Mouse (Mus musculus) stomach, embryonic 16.5 days (tissue): Measurements from ENCODE around the gene Nobox. TPM values are rescaled to one million over a fixed set of nuclear protein-coding genes. Genes with fewer than 3 reads are reported as not detected.

ENCODE experiments used
- ATAC-seq: fragments of 200-750 bp; cut with Nextera tagmentation; 2 replicates; pipeline ENCODE4 v1.8.0; 2017; ENCODE audit warnings: moderate number of reproducible peaks, moderate TSS enrichment; ENCODE audit not compliant: insufficient read depth, low FRiP score
- H3K27ac ChIP-seq: fragments of 300-500 bp; sonication (generic); 2 replicates; pipeline ENCODE4 v1.5.1; 2014; ENCODE audit warnings: low read length
- H3K27me3 ChIP-seq: fragments of 300-500 bp; sonication (generic); 2 replicates; pipeline ENCODE4 v1.6.1; 2014; ENCODE audit warnings: low read length, control low read depth, mixed read lengths; ENCODE audit not compliant: control insufficient read depth, insufficient read depth
- H3K36me3 ChIP-seq: fragments of 300-500 bp; sonication (generic); 2 replicates; pipeline ENCODE4 v1.6.1; 2014; ENCODE audit warnings: low read length; ENCODE audit not compliant: control insufficient read depth, insufficient read depth
- H3K4me1 ChIP-seq: fragments of 300-500 bp; sonication (generic); 2 replicates; pipeline ENCODE4 v1.6.1; 2014; ENCODE audit warnings: low read length, control low read depth, mixed read lengths; ENCODE audit not compliant: control insufficient read depth, insufficient read depth
- H3K4me2 ChIP-seq: fragments of 300-500 bp; sonication (generic); 2 replicates; pipeline ENCODE4 v1.6.1; 2014; ENCODE audit warnings: low read depth, low read length, mixed read lengths
- H3K4me3 ChIP-seq: fragments of 300-500 bp; sonication (generic); replicated peaks from 2 replicates; pipeline ENCODE4 v1.5.1; 2014; ENCODE audit warnings: mild to moderate bottlenecking, low read length
- H3K9ac ChIP-seq: fragments of 300-500 bp; sonication (generic); 2 replicates; pipeline ENCODE4 v1.6.1; 2014; ENCODE audit warnings: low read length
- H3K9me3 ChIP-seq: fragments of 300-500 bp; sonication (generic); replicated peaks from 2 replicates; pipeline ENCODE4 v1.6.1; 2016; ENCODE audit warnings: low read length, control low read depth; ENCODE audit not compliant: control insufficient read depth
- WGBS: fragments of 180-500 bp; shearing (Covaris S2); extraction: QIAGEN DNeasy Blood & Tissue Kit; methylation state at CpG from one replicate; pipeline ENCODE4 v1.1.7; 2014; 5-methylcytosine and 5-hydroxymethylcytosine counted together
- polyA plus RNA-seq: library from polyadenylated mRNA; unstranded; fragments of >200 nt; fragmentation: Nextera tagmentation; extraction: Ambion mirVana; gene quantifications from 2 replicates; pipeline ENCODE4 v1.2.1, GENCODE M21; 2015

The Nobox gene
- polyA plus RNA-seq, 1 experiment from 2014 or later: not detected

- Histone ChIP-seq H3K4me2 (no peak overlapping the region), H3K4me1 (peaks cover 5% of the 10 kb centered on the region; the same call in 1 of the 2 replicates), H3K36me3 (no peaks in the 10 kb centered on the region), H3K9ac (no peak overlapping the region), H3K27me3 (no peaks in the 10 kb centered on the region), H3K9me3 (no peaks in the 10 kb centered on the region), H3K4me3 (no peak overlapping the region), H3K27ac (no peak overlapping the region)
- no peak for ATAC-seq
- 47% methylated on average over 3 of the region's 3 CpGs for WGBS
Observed at GRCm38 (mm10) chr6:43335619-43336234, 26.4 kb upstream of the Nobox start.

- 61% methylated on average over 4 of the region's 4 CpGs for WGBS
- no peak for ATAC-seq
Observed at GRCm38 (mm10) chr6:43333479-43333878, 24.1 kb upstream of the Nobox start.

GRCm38 (mm10) chr6:43312961-43313656 is 3.8 kb upstream of the Nobox start:
- Histone ChIP-seq H3K9me3 (no peaks in the 10 kb centered on the region), H3K9ac (no peak overlapping the region), H3K36me3 (no peaks in the 10 kb centered on the region), H3K4me2 (no peak overlapping the region), H3K27me3 (no peaks in the 10 kb centered on the region), H3K4me1 (no peaks in the 10 kb centered on the region), H3K4me3 (no peak overlapping the region), H3K27ac (no peak overlapping the region)
- 60% methylated on average over 8 of the region's 8 CpGs for WGBS
- no peak for ATAC-seq

More at GRCm38 (mm10) chr6:43333479-43333878, 24.1 kb upstream of the Nobox start:
- Histone ChIP-seq H3K27ac (no peak overlapping the region), H3K9me3 (no peaks in the 10 kb centered on the region), H3K36me3 (no peaks in the 10 kb centered on the region), H3K4me1 (peaks cover 4% of the 10 kb centered on the region; the same call in 1 of the 2 replicates), H3K4me2 (no peak overlapping the region), H3K4me3 (no peak overlapping the region), H3K27me3 (no peaks in the 10 kb centered on the region), H3K9ac (no peak overlapping the region)

- Histone ChIP-seq H3K27me3 (no peaks in the 10 kb centered on the region), H3K4me2 (no peak overlapping the region), H3K4me3 (no peak overlapping the region), H3K4me1 (no peaks in the 10 kb centered on the region), H3K9me3 (no peaks in the 10 kb centered on the region), H3K27ac (no peak overlapping the region), H3K9ac (no peak overlapping the region), H3K36me3 (no peaks in the 10 kb centered on the region)
- ATAC-seq: no peak
Observed at GRCm38 (mm10) chr6:43312546-43312945, 3.2 kb upstream of the Nobox start.

GRCm38 (mm10) chr6:43310071-43310470 is 717 bp upstream of the Nobox start:
- Histone ChIP-seq H3K36me3 (no peaks in the 10 kb centered on the region), H3K27ac (no peak overlapping the region), H3K9ac (no peak overlapping the region), H3K27me3 (no peaks in the 10 kb centered on the region), H3K4me2 (no peak overlapping the region), H3K9me3 (no peaks in the 10 kb centered on the region), H3K4me3 (no peak overlapping the region), H3K4me1 (no peaks in the 10 kb centered on the region)
- 37% methylated on average over 6 of the region's 6 CpGs for WGBS
- no peak for ATAC-seq

- Histone ChIP-seq H3K9ac (no peak overlapping the region), H3K36me3 (no peaks in the 10 kb centered on the region), H3K4me3 (no peak overlapping the region), H3K9me3 (no peaks in the 10 kb centered on the region), H3K4me2 (no peak overlapping the region), H3K4me1 (peaks cover 8% of the 10 kb centered on the region), H3K27ac (no peak overlapping the region), H3K27me3 (no peaks in the 10 kb centered on the region)
- no peak for ATAC-seq
- 35% methylated on average over 2 of the region's 2 CpGs for WGBS
Observed at GRCm38 (mm10) chr6:43297508-43297850, 11.9 kb downstream of the Nobox start.

- no peak for ATAC-seq
- no peak overlapping the region for H3K4me2 ChIP-seq
- 33% methylated on average over 7 of the region's 7 CpGs for WGBS
Observed at GRCm38 (mm10) chr6:43296798-43297507, 12.4 kb downstream of the Nobox start.

GRCm38 (mm10) chr6:43295908-43296307 is 13.4 kb downstream of the Nobox start:
- no peaks in the 10 kb centered on the region for H3K27me3 ChIP-seq
- H3K4me3 ChIP-seq: no peak overlapping the region
- H3K36me3 ChIP-seq: no peaks in the 10 kb centered on the region
- no peak overlapping the region for H3K9ac ChIP-seq
- peaks cover 15% of the 10 kb centered on the region for H3K4me1 ChIP-seq
- no peak overlapping the region for H3K4me2 ChIP-seq
- H3K27ac ChIP-seq: peak overlapping the region; percentile 34; the same call in 1 of the 2 replicates
- no peaks in the 10 kb centered on the region for H3K9me3 ChIP-seq
- ATAC-seq: 0 out of 2 replicates have a peak, but pooled peaks have one; percentile 20
- WGBS: 13% methylated on average over 5 of the region's 5 CpGs

More at GRCm38 (mm10) chr6:43296798-43297507, 12.4 kb downstream of the Nobox start:
- no peak overlapping the region for H3K27ac ChIP-seq
- H3K36me3 ChIP-seq: no peaks in the 10 kb centered on the region
- peaks cover 13% of the 10 kb centered on the region for H3K4me1 ChIP-seq
- H3K9ac ChIP-seq: no peak overlapping the region
- no peaks in the 10 kb centered on the region for H3K27me3 ChIP-seq
- H3K9me3 ChIP-seq: no peaks in the 10 kb centered on the region
- H3K4me3 ChIP-seq: no peak overlapping the region

- Histone ChIP-seq H3K9ac (no peak overlapping the region), H3K4me1 (peaks cover 15% of the 10 kb centered on the region), H3K27me3 (no peaks in the 10 kb centered on the region), H3K36me3 (peaks cover 13% of the 10 kb centered on the region), H3K4me3 (no peak overlapping the region), H3K4me2 (no peak overlapping the region), H3K27ac (0 out of 2 replicates have a peak overlapping the region, but pooled peaks have one; percentile 54), H3K9me3 (no peaks in the 10 kb centered on the region)
- 75% methylated on average over 7 of the region's 7 CpGs for WGBS
- ATAC-seq: 0 out of 2 replicates have a peak, but pooled peaks have one; percentile 19
Observed at GRCm38 (mm10) chr6:43293175-43293574, 16.2 kb downstream of the Nobox start.
